In the genomic region with DNA sequence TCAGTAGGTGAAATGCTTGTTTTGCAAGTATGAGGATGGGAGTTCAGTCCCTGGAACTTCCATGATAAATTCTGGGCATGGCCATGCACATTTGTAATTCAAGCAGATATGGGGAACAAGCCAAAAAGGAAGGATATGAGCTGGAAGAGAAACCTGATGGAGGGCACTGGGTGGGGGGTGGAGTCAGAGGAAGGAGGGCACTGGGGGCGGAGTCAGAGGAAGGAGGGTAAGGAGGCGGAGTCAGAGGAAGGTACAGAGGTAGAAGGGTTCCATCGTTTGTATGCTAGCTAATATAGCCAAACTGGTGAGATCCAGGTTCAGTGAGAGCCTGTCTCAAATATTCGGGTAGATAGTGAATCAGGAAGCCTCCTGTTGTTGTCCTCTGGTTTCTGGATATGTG, we compare ENCODE assay signal across 32 mouse cellular contexts. TPM values are rescaled to one million over a fixed set of nuclear protein-coding genes. Genes with fewer than 3 reads are reported as not detected.
DNase-seq lines count a peak whose midpoint lies in the region; ATAC-seq and TF ChIP-seq lines count a peak whose summit lies in the region.
"Had no signal": no experiment of that assay in that cellular context is flagged by ENCODE, and none has a peak within 500 bp of the region (broad histone marks: within the 10 kb centered on the region; RNA-seq: fewer than 3 reads in every experiment).

No protein-coding gene starts in this region.

- 92% methylated on average over 4 of the region's 4 CpGs for WGBS in thymus, adult 2 months

- no peak overlapping the region for H3K9ac ChIP-seq in MEL (ENCODE audit: control insufficient read depth, low read depth, low read length, poor library complexity, severe bottlenecking)
- H3K9ac ChIP-seq: embryonic facial prominence, embryonic 13.5 days; forebrain, postnatal 0 days; heart, embryonic 13.5 days; kidney, embryonic 15.5 days; limb, embryonic 13.5 days; liver, embryonic 14.5 days; lung, embryonic 14.5 days had no signal

- no peak for TF ChIP-seq CTCF in thymus, adult 2 months (IDR thresholded peaks at IDR 0.05; ENCODE audit: borderline replicate concordance, control insufficient read depth, extremely low read depth, insufficient read depth, low read length, poor library complexity)
- no peak for TF ChIP-seq CTCF in MEL (IDR thresholded peaks at IDR 0.05 in 2 of 3, conservative IDR thresholded peaks at IDR 0.05 in 1 of 3; ENCODE audit: control insufficient read depth in 1 of 3, insufficient read depth in 1 of 3, low read depth in 2 of 3, low read length in 3 of 3, poor library complexity in 1 of 3, severe bottlenecking in 1 of 3)

- peaks cover 15% of the 10 kb centered on the region; the same call in 1 of the 2 replicates for H3K79me2 ChIP-seq in MEL (ENCODE audit: control insufficient read depth, insufficient read depth, low read length, poor library complexity)

- 0 out of 2 replicates have a peak, but pooled peaks have one; percentile 62 for ATAC-seq in erythroblast, adult 5-6 weeks (replicated peaks; ENCODE audit: low FRiP score, poor library complexity, severe bottlenecking)
- ATAC-seq: forebrain, postnatal 0 days; hindbrain, embryonic 16.5 days; midbrain, embryonic 16.5 days; Patski had no signal

- no peak for TF ChIP-seq POLR2A in thymus, adult 2 months (IDR thresholded peaks at IDR 0.05; ENCODE audit: control insufficient read depth, extremely low read depth, insufficient read depth, low read length, poor library complexity)
- TF ChIP-seq POLR2A in MEL (IDR thresholded peaks at IDR 0.05; ENCODE audit: control insufficient read depth in 1 of 2, insufficient read depth in 1 of 2, low read depth in 1 of 2, low read length in 2 of 2, poor library complexity in 1 of 2) = no peak

- TF ChIP-seq RAD21 in MEL (IDR thresholded peaks at IDR 0.05; ENCODE audit: low read depth, low read length) = no peak

- H3K4me3 ChIP-seq in thymus, adult 2 months (ENCODE audit: control insufficient read depth, insufficient read depth, low read length) = no peak overlapping the region
- no peak overlapping the region for H3K4me3 ChIP-seq in MEL (ENCODE audit: control insufficient read depth in 1 of 2, insufficient read depth in 1 of 2, low read depth in 2 of 2, low read length in 2 of 2)
- H3K4me3 ChIP-seq: embryonic facial prominence, embryonic 13.5 days; erythroblast, embryonic 14.5 days; heart, embryonic 13.5 days; kidney, embryonic 15.5 days; layer of hippocampus, adult 2 months; limb, embryonic 13.5 days had no signal

- no peak for TF ChIP-seq EP300 in MEL (IDR thresholded peaks at IDR 0.05; ENCODE audit: low read depth in 1 of 2, low read length in 2 of 2)

- H3K27ac ChIP-seq in thymus, adult 2 months (ENCODE audit: control insufficient read depth, insufficient read depth, low read length) = no peak overlapping the region
- no peak overlapping the region for H3K27ac ChIP-seq in MEL (ENCODE audit: control insufficient read depth, low read depth, low read length)
- H3K27ac ChIP-seq: embryonic facial prominence, embryonic 13.5 days; heart, embryonic 13.5 days; kidney, embryonic 15.5 days; layer of hippocampus, adult 2 months; limb, embryonic 13.5 days; liver, embryonic 14.5 days had no signal

- H3K4me1 ChIP-seq in thymus, adult 2 months (replicated peaks; ENCODE audit: control insufficient read depth, insufficient read depth, low read length) = peaks cover 20% of the 10 kb centered on the region
- H3K4me1 ChIP-seq in MEL (ENCODE audit: control insufficient read depth in 1 of 2, insufficient read depth in 2 of 2, low read length in 2 of 2) = peaks cover 14 to 19% of the 10 kb centered on the region in 2 experiments
- H3K4me1 ChIP-seq: limb, embryonic 13.5 days had no signal

- H3K9me3 ChIP-seq in MEL (replicated peaks; ENCODE audit: insufficient read depth, low read length) = no peaks in the 10 kb centered on the region
- H3K9me3 ChIP-seq: embryonic facial prominence, embryonic 13.5 days; heart, embryonic 13.5 days; kidney, embryonic 15.5 days; limb, embryonic 13.5 days had no signal

- no peaks in the 10 kb centered on the region; the same call in 1 of the 2 replicates for H3K36me3 ChIP-seq in thymus, adult 2 months (ENCODE audit: control insufficient read depth, insufficient read depth, low read length)
- peaks cover 0 to 21% of the 10 kb centered on the region in 2 experiments; a peak in 2 of 4 replicates for H3K36me3 ChIP-seq in MEL (ENCODE audit: control insufficient read depth in 1 of 2, insufficient read depth in 2 of 2, low read length in 2 of 2)
- H3K36me3 ChIP-seq: embryonic facial prominence, embryonic 13.5 days; G1E; heart, embryonic 13.5 days; kidney, embryonic 15.5 days; limb, embryonic 13.5 days had no signal

- peak; percentile 35 for DNase-seq in thymus, postnatal 14 days
- no peak for DNase-seq in thymus, adult 2 months
- DNase-seq in MEL (ENCODE audit: low read depth, low spot score) = peak; percentile 13
- DNase-seq in cerebellum, adult 18-20 months = no peak
- no peak for DNase-seq in adrenal gland, adult (ENCODE audit: inconsistent age in 2 of 2, low spot score in 1 of 2)
- DNase-seq in left cerebral cortex, adult 18-20 months (ENCODE audit: low spot score in 2 of 2) = no peak
- DNase-seq: adrenal gland, postnatal 10 days; cerebellum, adult 11 months; cerebellum, adult 9-11 months; forebrain, postnatal 0 days; heart, postnatal 10 days; kidney, adult 18-20 months; kidney, postnatal 36 days; lung, embryonic 14.5 days; lung, postnatal 14 days; spleen, adult 18-20 months; thymus, postnatal 25 days had no signal

- no peaks in the 10 kb centered on the region for H3K27me3 ChIP-seq in thymus, adult 2 months (ENCODE audit: control insufficient read depth, insufficient read depth, low read length)
- no peaks in the 10 kb centered on the region for H3K27me3 ChIP-seq in MEL (ENCODE audit: control insufficient read depth in 1 of 2, insufficient read depth in 2 of 2, low read length in 2 of 2)
- H3K27me3 ChIP-seq: CH12.LX; embryonic facial prominence, embryonic 13.5 days; heart, embryonic 13.5 days; kidney, embryonic 15.5 days; limb, embryonic 13.5 days; Patski had no signal

TF ChIP-seq in MEL, 35 proteins besides CTCF, POLR2A, EP300 and RAD21:
- no peak for TF ChIP-seq USF1 (IDR thresholded peaks at IDR 0.05; ENCODE audit: low read depth, low read length)
- TF ChIP-seq KAT2A (conservative IDR thresholded peaks at IDR 0.05; ENCODE audit: low read depth, low read length) = no peak
- no peak for TF ChIP-seq GABPA (IDR thresholded peaks at IDR 0.05; ENCODE audit: low read depth, low read length)
- TF ChIP-seq NELFE (IDR thresholded peaks at IDR 0.05; ENCODE audit: low read depth, low read length) = no peak
- TF ChIP-seq MAZ (IDR thresholded peaks at IDR 0.05; ENCODE audit: low read depth, low read length) = no peak
- TF ChIP-seq MXI1 (IDR thresholded peaks at IDR 0.05; ENCODE audit: low read depth, low read length) = no peak
- TF ChIP-seq POLR2AphosphoS2 (IDR thresholded peaks at IDR 0.05; ENCODE audit: low read length) = no peak
- no peak for TF ChIP-seq POLR2AphosphoS5 (IDR thresholded peaks at IDR 0.05; ENCODE audit: borderline replicate concordance, low read depth, low read length)
- no peak for TF ChIP-seq ZMIZ1 (IDR thresholded peaks at IDR 0.05; ENCODE audit: low read depth, low read length)

RNA-seq across cellular contexts. Expression of a gene that starts 14.1 kb away (rescaled TPM):
- 261 and 279 TPM in 2 replicates for polyA plus RNA-seq in thymus, adult 2 months (2012; rRNA removed)
- total RNA-seq in MEL (2012; rRNA removed) = 60.4 and 70.1 TPM in 2 replicates
- polyA plus RNA-seq in MEL (2012; ENCODE audit: insufficient read depth in 1 of 2, insufficient read length in 2 of 2, low read depth in 1 of 2, low replicate concordance in 2 of 2, missing spikeins in 1 of 2) = 10 to 100 TPM in 1 of 2 experiments, not detected in 1; 64.3 TPM
- 11.9 and 15.0 TPM in 2 replicates for total RNA-seq in erythroblast, adult 5-6 weeks (2015; ENCODE audit: low replicate concordance)
- total RNA-seq in erythroblast, adult 5-6 weeks (2017; ENCODE audit: low replicate concordance) = 26.1 and 29.8 TPM in 2 replicates
- total RNA-seq in left cerebral cortex, adult 18-20 months (2021) = 1 to 10 TPM; 1.9 to 3.8 TPM
- polyA plus RNA-seq: C2C12 had no signal

RNA-seq across cellular contexts. Expression of a gene that starts 53.6 kb away (rescaled TPM):
- polyA plus RNA-seq in thymus, adult 2 months (2012; rRNA removed) = 1.9 and 3.1 TPM in 2 replicates
- total RNA-seq in MEL (2012; rRNA removed) = not detected in 2 replicates
- polyA plus RNA-seq in MEL (2012; ENCODE audit: insufficient read depth in 1 of 2, insufficient read length in 2 of 2, low read depth in 1 of 2, low replicate concordance in 2 of 2, missing spikeins in 1 of 2) = not detected
- total RNA-seq in erythroblast, adult 5-6 weeks (2015; ENCODE audit: low replicate concordance) = not detected in 2 replicates
- total RNA-seq in erythroblast, adult 5-6 weeks (2017; ENCODE audit: low replicate concordance) = not detected in 2 replicates
- total RNA-seq in left cerebral cortex, adult 18-20 months (2021) = 10 to 100 TPM; 79.0 to 94.8 TPM
- total RNA-seq: neutrophil, adult 5-6 weeks had no signal
- polyA plus RNA-seq: erythroblast, embryonic 14.5 days; G1E had no signal

Comparison
In these comparisons a context has a peak if more than half of its experiments do, and no peak if none do; other contexts are left out.
1. DNase-seq: peak in thymus, postnatal 14 days (single experiment) and MEL (single experiment); none in thymus, adult 2 months (single experiment), cerebellum, adult 18-20 months (0 of 2), adrenal gland, adult (0 of 2) and left cerebral cortex, adult 18-20 months (0 of 2).
2. RNA of a gene that starts 53.6 kb away (total RNA-seq): 79.0 to 94.8 TPM in left cerebral cortex, adult 18-20 months; not detected in MEL and not detected in erythroblast, adult 5-6 weeks; every median in the first group is over 10 times any median in the second.